Mouse (Mus musculus) hindbrain, embryonic 12.5 days (tissue): ENCODE results near the gene Ncoa3. TPM values are rescaled to one million over a fixed set of nuclear protein-coding genes. Genes with fewer than 3 reads are reported as not detected.

Experiments
- ATAC-seq: fragments of 200-750 bp; cut with Nextera tagmentation; 2 replicates; pipeline ENCODE4 v1.8.0; 2017; ENCODE audit warnings: moderate TSS enrichment; ENCODE audit not compliant: low FRiP score
- H3K27ac ChIP-seq: fragments of 300-500 bp; sonication (generic); 2 replicates; pipeline ENCODE4 v1.5.1; 2016; ENCODE audit warnings: mild to moderate bottlenecking
- H3K27me3 ChIP-seq: fragments of 300-500 bp; sonication (generic); 2 replicates; pipeline ENCODE4 v1.6.1; 2016; ENCODE audit warnings: mild to moderate bottlenecking
- H3K36me3 ChIP-seq: fragments of 300-500 bp; sonication (generic); 2 replicates; pipeline ENCODE4 v1.6.1; 2016; ENCODE audit warnings: mild to moderate bottlenecking
- H3K4me1 ChIP-seq: fragments of 300-500 bp; sonication (generic); 2 replicates; pipeline ENCODE4 v1.6.1; 2016
- H3K4me2 ChIP-seq: fragments of 300-500 bp; sonication (generic); replicated peaks from 2 replicates; pipeline ENCODE4 v1.6.1; 2016; ENCODE audit warnings: mild to moderate bottlenecking
- H3K4me3 ChIP-seq: fragments of 300-500 bp; sonication (generic); 2 replicates; pipeline ENCODE4 v1.5.1; 2016; ENCODE audit warnings: mild to moderate bottlenecking
- H3K9ac ChIP-seq: fragments of 300-500 bp; sonication (generic); 2 replicates; pipeline ENCODE4 v1.6.1; 2016; ENCODE audit warnings: mild to moderate bottlenecking, moderate library complexity
- H3K9me3 ChIP-seq: fragments of 300-500 bp; sonication (generic); replicated peaks from 2 replicates; pipeline ENCODE4 v1.6.1; 2016; ENCODE audit warnings: mild to moderate bottlenecking
- WGBS: fragments of 180-500 bp; shearing (Covaris S2); methylation state at CpG from one replicate; pipeline ENCODE4 v1.1.7; 2016; 5-methylcytosine and 5-hydroxymethylcytosine counted together
- polyA plus RNA-seq: library from polyadenylated mRNA; unstranded; fragments of >200 nt; fragmentation: Nextera tagmentation; extraction: Ambion mirVana; gene quantifications from 2 replicates; pipeline ENCODE4 v1.2.1, GENCODE M21; 2016

Gene Ncoa3
- polyA plus RNA-seq, 1 experiment from 2014 or later: 14.9 TPM

GRCm38 (mm10) chr2:166030256-166030995 is 38.0 kb downstream of the Ncoa3 start:
- ATAC-seq: no peak
- no peak overlapping the region for H3K4me3 ChIP-seq
- H3K36me3 ChIP-seq: no peaks in the 10 kb centered on the region
- H3K27me3 ChIP-seq: no peaks in the 10 kb centered on the region
- H3K27ac ChIP-seq: peak overlapping the region; percentile 79
- H3K9me3 ChIP-seq: no peaks in the 10 kb centered on the region
- peaks cover 27% of the 10 kb centered on the region for H3K4me1 ChIP-seq
- H3K4me2 ChIP-seq: peak overlapping the region; percentile 41
- WGBS: 6% methylated on average over 13 of the region's 13 CpGs
- H3K9ac ChIP-seq: 0 out of 2 replicates have a peak overlapping the region, but pooled peaks have one; percentile 29

- peak; percentile 50 for ATAC-seq
- H3K4me3 ChIP-seq: no peak overlapping the region
- H3K9ac ChIP-seq: no peak overlapping the region
Observed at GRCm38 (mm10) chr2:166031120-166031929, 38.9 kb downstream of the Ncoa3 start.

GRCm38 (mm10) chr2:166032628-166033027 is 40.2 kb downstream of the Ncoa3 start:
- Histone ChIP-seq H3K4me3 (no peak overlapping the region), H3K9ac (no peak overlapping the region), H3K4me1 (peaks cover 30% of the 10 kb centered on the region), H3K27ac (no peak overlapping the region), H3K27me3 (no peaks in the 10 kb centered on the region), H3K9me3 (no peaks in the 10 kb centered on the region), H3K4me2 (no peak overlapping the region), H3K36me3 (0 out of 2 replicates have a peak, but pooled peaks cover 13% of the 10 kb centered on the region)
- 82% methylated on average over 5 of the region's 5 CpGs for WGBS
- ATAC-seq: no peak

More at GRCm38 (mm10) chr2:166031120-166031929, 38.9 kb downstream of the Ncoa3 start:
- Histone ChIP-seq H3K27me3 (no peaks in the 10 kb centered on the region), H3K9me3 (no peaks in the 10 kb centered on the region), H3K4me2 (peak overlapping the region; percentile 41), H3K36me3 (0 out of 2 replicates have a peak, but pooled peaks cover 5% of the 10 kb centered on the region), H3K27ac (peak overlapping the region; percentile 79), H3K4me1 (peaks cover 30% of the 10 kb centered on the region)
- 39% methylated on average over 7 of the region's 7 CpGs for WGBS

- WGBS: 62% methylated on average over 3 of the region's 3 CpGs
- Histone ChIP-seq H3K4me2 (no peak overlapping the region), H3K36me3 (0 out of 2 replicates have a peak, but pooled peaks cover 14% of the 10 kb centered on the region), H3K27me3 (no peaks in the 10 kb centered on the region), H3K9ac (no peak overlapping the region), H3K4me3 (no peak overlapping the region), H3K9me3 (no peaks in the 10 kb centered on the region), H3K27ac (0 out of 2 replicates have a peak overlapping the region, but pooled peaks have one; percentile 42), H3K4me1 (peaks cover 24% of the 10 kb centered on the region)
- ATAC-seq: no peak
Observed at GRCm38 (mm10) chr2:166034967-166035490, 42.6 kb downstream of the Ncoa3 start.

GRCm38 (mm10) chr2:166035725-166036124 is 43.3 kb downstream of the Ncoa3 start:
- ATAC-seq: no peak
- no peak overlapping the region for H3K4me2 ChIP-seq
- H3K36me3 ChIP-seq: 0 out of 2 replicates have a peak, but pooled peaks cover 14% of the 10 kb centered on the region
- no peak overlapping the region for H3K4me3 ChIP-seq
- H3K9me3 ChIP-seq: no peaks in the 10 kb centered on the region
- 58% methylated on average over 3 of the region's 3 CpGs for WGBS
- peaks cover 18% of the 10 kb centered on the region for H3K4me1 ChIP-seq
- no peak overlapping the region for H3K27ac ChIP-seq
- H3K27me3 ChIP-seq: no peaks in the 10 kb centered on the region
- no peak overlapping the region for H3K9ac ChIP-seq

GRCm38 (mm10) chr2:166039681-166040080 is 47.2 kb downstream of the Ncoa3 start:
- Histone ChIP-seq H3K9me3 (no peaks in the 10 kb centered on the region), H3K4me1 (peaks cover 16% of the 10 kb centered on the region), H3K27me3 (no peaks in the 10 kb centered on the region), H3K4me2 (no peak overlapping the region), H3K9ac (no peak overlapping the region), H3K36me3 (0 out of 2 replicates have a peak, but pooled peaks cover 14% of the 10 kb centered on the region), H3K27ac (no peak overlapping the region), H3K4me3 (no peak overlapping the region)
- no peak for ATAC-seq
- 87% methylated on average over 4 of the region's 4 CpGs for WGBS

- 86% methylated on average over 1 of the region's 1 CpGs for WGBS
- ATAC-seq: no peak
- no peak overlapping the region for H3K4me3 ChIP-seq
- H3K27ac ChIP-seq: no peak overlapping the region
- no peaks in the 10 kb centered on the region for H3K9me3 ChIP-seq
- peaks cover 17% of the 10 kb centered on the region for H3K4me1 ChIP-seq
- H3K9ac ChIP-seq: no peak overlapping the region
- no peak overlapping the region for H3K4me2 ChIP-seq
- H3K27me3 ChIP-seq: no peaks in the 10 kb centered on the region
- H3K36me3 ChIP-seq: 0 out of 2 replicates have a peak, but pooled peaks cover 5% of the 10 kb centered on the region
Observed at GRCm38 (mm10) chr2:166042542-166042941, 50.1 kb downstream of the Ncoa3 start.

GRCm38 (mm10) chr2:166045006-166045405 is 52.6 kb downstream of the Ncoa3 start:
- peaks cover 17% of the 10 kb centered on the region for H3K4me1 ChIP-seq
- WGBS: 88% methylated on average over 2 of the region's 2 CpGs
- no peaks in the 10 kb centered on the region for H3K9me3 ChIP-seq
- no peak overlapping the region for H3K4me3 ChIP-seq
- no peaks in the 10 kb centered on the region for H3K27me3 ChIP-seq
- no peak overlapping the region for H3K9ac ChIP-seq
- H3K36me3 ChIP-seq: 0 out of 2 replicates have a peak, but pooled peaks cover 17% of the 10 kb centered on the region
- no peak overlapping the region for H3K27ac ChIP-seq
- no peak for ATAC-seq
- H3K4me2 ChIP-seq: no peak overlapping the region

GRCm38 (mm10) chr2:166045549-166046501 is 53.4 kb downstream of the Ncoa3 start:
- WGBS: 76% methylated on average over 10 of the region's 10 CpGs
- no peak overlapping the region for H3K4me3 ChIP-seq
- H3K4me1 ChIP-seq: peaks cover 16% of the 10 kb centered on the region
- no peak overlapping the region for H3K9ac ChIP-seq
- ATAC-seq: no peak
- no peaks in the 10 kb centered on the region for H3K9me3 ChIP-seq
- no peak overlapping the region for H3K27ac ChIP-seq
- H3K36me3 ChIP-seq: 0 out of 2 replicates have a peak, but pooled peaks cover 18% of the 10 kb centered on the region
- no peak overlapping the region for H3K4me2 ChIP-seq
- no peaks in the 10 kb centered on the region for H3K27me3 ChIP-seq

- WGBS: 97% methylated on average over 4 of the region's 4 CpGs
- Histone ChIP-seq H3K27ac (no peak overlapping the region), H3K4me3 (no peak overlapping the region), H3K27me3 (no peaks in the 10 kb centered on the region), H3K9ac (no peak overlapping the region), H3K4me2 (no peak overlapping the region), H3K9me3 (no peaks in the 10 kb centered on the region), H3K4me1 (0 out of 2 replicates have a peak, but pooled peaks cover 4% of the 10 kb centered on the region), H3K36me3 (peaks cover 31% of the 10 kb centered on the region)
- ATAC-seq: no peak
Observed at GRCm38 (mm10) chr2:166047931-166048330, 55.5 kb downstream of the Ncoa3 start.

GRCm38 (mm10) chr2:166048852-166049251 is 56.4 kb downstream of the Ncoa3 start:
- Histone ChIP-seq H3K36me3 (peaks cover 35% of the 10 kb centered on the region), H3K4me2 (no peak overlapping the region), H3K27me3 (no peaks in the 10 kb centered on the region), H3K27ac (no peak overlapping the region), H3K4me1 (0 out of 2 replicates have a peak, but pooled peaks cover 4% of the 10 kb centered on the region), H3K9me3 (no peaks in the 10 kb centered on the region), H3K4me3 (no peak overlapping the region), H3K9ac (no peak overlapping the region)
- no peak for ATAC-seq
- WGBS: 91% methylated on average over 7 of the region's 7 CpGs
